Mouse (Mus musculus): ENCODE data around the gene Hspg2. TPM values are rescaled to one million over a fixed set of nuclear protein-coding genes. Genes with fewer than 3 reads are reported as not detected.

Hspg2 gene
- polyA plus RNA-seq, 1 experiment from 2014 or later, result 18.6 TPM

DNA sequence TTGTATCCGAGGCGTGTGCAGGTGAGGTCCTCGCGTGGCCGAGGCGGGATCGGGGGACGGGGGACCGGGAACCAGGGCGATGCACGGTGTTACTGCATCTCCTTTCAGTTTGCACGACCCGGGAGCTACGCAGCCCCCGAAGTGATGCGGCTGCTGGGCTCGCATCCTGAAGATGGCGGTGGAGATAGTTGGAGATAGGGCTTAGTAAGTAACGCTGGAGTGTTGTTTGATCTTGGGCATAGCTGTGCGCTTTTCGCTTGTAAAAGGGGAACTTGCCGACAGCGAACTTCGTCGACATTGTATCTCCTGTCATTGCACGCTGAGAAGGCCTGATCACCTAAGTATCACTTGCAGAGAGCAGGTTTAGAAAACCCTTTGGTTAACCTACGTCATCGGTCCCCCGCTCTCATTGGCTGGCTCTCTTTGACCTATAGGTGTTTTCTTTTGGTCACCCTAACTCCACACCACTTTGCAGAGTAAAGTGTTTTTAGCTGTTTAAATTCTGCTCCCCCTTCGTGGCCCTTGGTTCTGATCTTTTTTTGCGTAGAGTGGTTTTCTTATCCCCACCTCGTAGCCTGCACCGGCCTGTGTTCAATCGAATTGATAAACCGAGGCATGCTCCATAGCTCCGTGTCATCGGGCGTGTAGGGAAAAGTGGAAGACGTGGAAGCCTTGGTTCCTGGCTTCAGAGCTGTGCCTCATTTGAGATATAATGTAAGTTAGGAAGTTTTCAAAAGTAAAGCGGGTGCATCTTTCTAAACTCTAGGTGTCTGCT, 126.1 kb downstream of the Hspg2 start:
- Histone ChIP-seq H3K4me2 (ENCODE audit: low read depth) (peak overlapping the region; percentile 87), H3K4me3 (ENCODE audit: low read depth, low read length) (peak overlapping the region; percentile 68), H3K27ac (ENCODE audit: low read depth, low read length) (peak overlapping the region; percentile 97), H3K9me3 (ENCODE audit: control insufficient read depth, low read length) (no peaks in the 10 kb centered on the region), H3K36me3 (ENCODE audit: control insufficient read depth, insufficient read depth, low read length) (no peaks in the 10 kb centered on the region), H3K4me1 (ENCODE audit: control insufficient read depth, insufficient read depth, low read length) (peaks cover 12% of the 10 kb centered on the region), H3K9ac (ENCODE audit: low read length) (peak overlapping the region; percentile 91), H3K27me3 (ENCODE audit: control insufficient read depth, insufficient read depth, low read length) (no peaks in the 10 kb centered on the region)
- ATAC-seq (ENCODE audit: insufficient read depth, low FRiP score, low TSS enrichment) (no peak; the same call in 1 of the 2 replicates), DNase-seq (ENCODE audit: low spot score) (peak; percentile 52)
- WGBS, result 5% methylated on average over 40 of the region's 40 CpGs

DNA sequence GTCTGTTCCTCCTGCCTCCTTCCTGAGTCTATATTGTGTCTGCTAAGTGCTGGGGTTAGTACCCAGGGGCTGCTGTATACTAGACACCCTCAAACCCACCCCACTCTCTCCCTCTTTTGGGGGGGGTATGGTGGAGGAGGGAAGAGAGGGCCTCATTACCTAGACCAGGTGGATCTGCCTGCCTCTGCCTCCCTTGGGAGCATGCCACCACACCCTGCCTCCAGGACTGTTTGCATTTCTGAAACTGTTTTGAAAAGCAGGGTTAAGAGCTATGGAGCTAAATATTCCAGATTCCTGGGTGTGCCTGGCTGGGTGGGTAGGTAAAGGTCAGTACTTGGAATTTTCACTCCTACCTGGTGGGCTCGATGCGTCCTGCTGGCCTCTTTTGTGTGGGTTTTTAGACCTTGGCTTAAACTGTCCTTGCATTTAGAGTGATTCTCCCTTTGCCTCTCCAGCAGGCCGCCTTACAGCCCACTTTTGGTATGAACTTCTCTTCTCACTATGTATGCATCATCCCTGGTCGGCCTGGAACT, 128.6 kb downstream of the Hspg2 start:
- no peak overlapping the region for H3K27ac ChIP-seq (ENCODE audit: low read depth, low read length)
- no peak for ATAC-seq (ENCODE audit: insufficient read depth, low FRiP score, low TSS enrichment)
- no peaks in the 10 kb centered on the region for H3K27me3 ChIP-seq (ENCODE audit: control insufficient read depth, insufficient read depth, low read length)
- no peak overlapping the region for H3K9ac ChIP-seq (ENCODE audit: low read length)
- 96% methylated on average over 4 of the region's 4 CpGs for WGBS
- H3K36me3 ChIP-seq (ENCODE audit: control insufficient read depth, insufficient read depth, low read length), result no peaks in the 10 kb centered on the region
- H3K9me3 ChIP-seq (ENCODE audit: control insufficient read depth, low read length), result no peaks in the 10 kb centered on the region
- H3K4me1 ChIP-seq (ENCODE audit: control insufficient read depth, insufficient read depth, low read length), result peaks cover 12% of the 10 kb centered on the region
- no peak for DNase-seq (ENCODE audit: low spot score)
- H3K4me3 ChIP-seq (ENCODE audit: low read depth, low read length), result no peak overlapping the region
- H3K4me2 ChIP-seq (ENCODE audit: low read depth), result no peak overlapping the region

DNA sequence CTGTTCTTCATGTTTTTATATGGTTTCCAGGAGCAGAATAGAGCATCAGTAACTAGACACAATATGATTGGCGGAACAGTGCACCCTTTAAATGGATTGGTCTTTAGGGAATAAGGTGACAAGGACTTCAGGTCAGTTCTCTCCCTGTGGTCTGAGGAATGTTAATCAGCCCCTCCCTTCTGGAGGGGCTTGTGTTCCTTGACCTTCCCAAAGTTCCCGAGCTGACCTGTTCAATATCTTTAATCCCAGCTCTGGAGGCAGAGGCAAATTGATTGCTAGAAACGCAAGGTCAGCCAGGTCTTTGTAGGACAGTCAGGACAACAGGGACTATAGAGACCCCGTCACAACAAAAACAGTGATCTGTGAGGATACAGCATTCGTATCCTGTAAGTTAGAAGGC, 130.0 kb downstream of the Hspg2 start:
- Histone ChIP-seq H3K4me3 (ENCODE audit: low read depth, low read length) (no peak overlapping the region), H3K36me3 (ENCODE audit: control insufficient read depth, insufficient read depth, low read length) (no peaks in the 10 kb centered on the region), H3K4me2 (ENCODE audit: low read depth) (no peak overlapping the region), H3K9me3 (ENCODE audit: control insufficient read depth, low read length) (no peaks in the 10 kb centered on the region), H3K9ac (ENCODE audit: low read length) (no peak overlapping the region), H3K4me1 (ENCODE audit: control insufficient read depth, insufficient read depth, low read length) (peaks cover 15% of the 10 kb centered on the region), H3K27ac (ENCODE audit: low read depth, low read length) (no peak overlapping the region), H3K27me3 (ENCODE audit: control insufficient read depth, insufficient read depth, low read length) (no peaks in the 10 kb centered on the region)
- no peak for ATAC-seq (ENCODE audit: insufficient read depth, low FRiP score, low TSS enrichment)
- DNase-seq (ENCODE audit: low spot score), result no peak
- 81% methylated on average over 5 of the region's 5 CpGs for WGBS

DNA sequence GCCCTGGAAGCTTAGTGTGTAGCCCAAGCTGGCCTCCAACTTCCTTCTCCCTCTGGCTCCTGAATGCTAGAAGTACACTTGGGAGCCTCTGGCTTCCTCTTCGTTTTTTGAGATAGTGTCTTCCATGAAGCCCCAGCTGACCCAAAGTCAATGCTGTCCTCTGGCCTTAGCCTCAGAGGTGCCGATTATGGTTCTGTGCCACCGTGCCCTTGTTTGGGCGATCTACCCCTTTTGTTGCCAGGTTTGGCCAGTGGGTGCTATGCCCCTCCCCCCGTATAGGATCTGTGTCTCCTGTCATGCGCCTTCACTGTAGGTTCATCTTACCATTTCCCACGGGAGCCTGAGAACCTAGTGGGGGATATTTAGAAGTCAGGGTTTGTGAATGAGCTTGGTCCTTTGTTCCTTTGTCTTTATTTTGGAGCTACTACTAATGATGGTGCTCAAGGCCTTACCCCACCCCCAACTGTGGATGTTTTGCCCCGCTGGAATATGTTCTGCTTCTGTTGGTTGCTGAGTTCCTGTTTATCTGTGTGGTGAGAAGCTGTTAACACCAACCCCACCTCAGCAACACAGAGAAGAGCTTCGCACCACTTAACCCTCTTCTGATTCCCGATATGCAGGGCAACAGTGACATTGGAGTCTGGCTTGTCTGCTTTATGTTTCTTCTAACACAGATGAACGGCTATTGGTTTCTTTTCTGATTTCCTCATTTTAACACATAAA, 135.0 kb downstream of the Hspg2 start:
- ATAC-seq (ENCODE audit: insufficient read depth, low FRiP score, low TSS enrichment) (no peak), DNase-seq (ENCODE audit: low spot score) (no peak)
- 85% methylated on average over 11 of the region's 11 CpGs for WGBS
- Histone ChIP-seq H3K27me3 (ENCODE audit: control insufficient read depth, insufficient read depth, low read length) (no peaks in the 10 kb centered on the region), H3K4me1 (ENCODE audit: control insufficient read depth, insufficient read depth, low read length) (peaks cover 3% of the 10 kb centered on the region; the same call in 1 of the 2 replicates), H3K36me3 (ENCODE audit: control insufficient read depth, insufficient read depth, low read length) (peaks cover 8% of the 10 kb centered on the region), H3K4me2 (ENCODE audit: low read depth) (no peak overlapping the region), H3K9me3 (ENCODE audit: control insufficient read depth, low read length) (no peaks in the 10 kb centered on the region), H3K27ac (ENCODE audit: low read depth, low read length) (no peak overlapping the region), H3K4me3 (ENCODE audit: low read depth, low read length) (no peak overlapping the region), H3K9ac (ENCODE audit: low read length) (no peak overlapping the region)

DNA sequence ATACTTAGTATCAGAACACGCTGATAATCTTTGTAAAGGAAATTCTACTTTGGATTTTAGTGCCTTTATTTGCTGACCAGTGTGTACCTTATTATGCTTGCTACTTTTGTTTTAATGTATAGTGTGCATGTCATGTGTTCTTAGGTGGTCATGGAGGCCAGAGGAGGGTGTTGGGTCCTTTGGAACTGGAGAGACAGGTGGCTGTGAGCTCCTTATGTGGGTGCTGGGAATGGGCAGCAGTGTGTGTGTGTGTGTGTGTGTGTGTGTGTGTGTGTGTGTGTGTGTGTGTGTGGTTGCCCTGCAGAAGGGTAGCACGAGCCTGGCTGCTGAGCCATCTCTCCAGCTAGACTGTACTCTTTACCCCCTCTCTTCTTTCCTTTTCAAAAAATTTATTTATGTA, 138.5 kb downstream of the Hspg2 start:
- no peaks in the 10 kb centered on the region for H3K9me3 ChIP-seq (ENCODE audit: control insufficient read depth, low read length)
- H3K4me2 ChIP-seq (ENCODE audit: low read depth), result no peak overlapping the region
- DNase-seq (ENCODE audit: low spot score) (no peak), ATAC-seq (ENCODE audit: insufficient read depth, low FRiP score, low TSS enrichment) (no peak)
- H3K27ac ChIP-seq (ENCODE audit: low read depth, low read length), result no peak overlapping the region
- no peak overlapping the region for H3K4me3 ChIP-seq (ENCODE audit: low read depth, low read length)
- peaks cover 3% of the 10 kb centered on the region; the same call in 1 of the 2 replicates for H3K4me1 ChIP-seq (ENCODE audit: control insufficient read depth, insufficient read depth, low read length)
- peaks cover 18% of the 10 kb centered on the region for H3K36me3 ChIP-seq (ENCODE audit: control insufficient read depth, insufficient read depth, low read length)
- H3K9ac ChIP-seq (ENCODE audit: low read length), result no peak overlapping the region
- 100% methylated on average over 2 of the region's 2 CpGs for WGBS
- H3K27me3 ChIP-seq (ENCODE audit: control insufficient read depth, insufficient read depth, low read length), result no peaks in the 10 kb centered on the region

DNA sequence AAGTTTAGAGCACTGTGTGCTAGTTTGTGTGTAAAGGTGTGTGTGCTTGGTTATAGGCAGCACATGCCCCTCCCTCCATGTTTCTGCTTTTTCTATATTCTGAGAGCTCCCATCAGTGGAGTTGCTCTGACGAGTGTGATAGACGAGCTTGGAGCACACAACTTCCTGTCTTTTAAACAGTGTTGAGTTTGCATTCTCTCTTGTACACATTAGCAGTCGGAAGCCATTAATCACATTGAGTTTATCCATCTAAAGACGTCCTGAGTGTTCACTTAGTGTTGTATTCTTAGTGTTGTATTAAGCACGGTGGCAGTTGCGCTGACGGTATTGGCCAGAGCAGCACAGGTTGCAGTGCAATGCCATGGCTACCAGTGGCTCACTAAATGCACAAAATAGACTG, 140.7 kb downstream of the Hspg2 start:
- H3K27me3 ChIP-seq (ENCODE audit: control insufficient read depth, insufficient read depth, low read length), result no peaks in the 10 kb centered on the region
- whole genome bisulfite sequencing, result 83% methylated on average over 7 of the region's 7 CpGs
- ATAC-seq (ENCODE audit: insufficient read depth, low FRiP score, low TSS enrichment) (no peak), DNase-seq (ENCODE audit: low spot score) (no peak)
- H3K27ac ChIP-seq (ENCODE audit: low read depth, low read length), result no peak overlapping the region
- no peak overlapping the region for H3K4me3 ChIP-seq (ENCODE audit: low read depth, low read length)
- H3K36me3 ChIP-seq (ENCODE audit: control insufficient read depth, insufficient read depth, low read length), result peaks cover 22% of the 10 kb centered on the region
- H3K4me1 ChIP-seq (ENCODE audit: control insufficient read depth, insufficient read depth, low read length), result no peaks in the 10 kb centered on the region
- no peak overlapping the region for H3K9ac ChIP-seq (ENCODE audit: low read length)
- H3K4me2 ChIP-seq (ENCODE audit: low read depth), result no peak overlapping the region
- no peaks in the 10 kb centered on the region for H3K9me3 ChIP-seq (ENCODE audit: control insufficient read depth, low read length)

DNA sequence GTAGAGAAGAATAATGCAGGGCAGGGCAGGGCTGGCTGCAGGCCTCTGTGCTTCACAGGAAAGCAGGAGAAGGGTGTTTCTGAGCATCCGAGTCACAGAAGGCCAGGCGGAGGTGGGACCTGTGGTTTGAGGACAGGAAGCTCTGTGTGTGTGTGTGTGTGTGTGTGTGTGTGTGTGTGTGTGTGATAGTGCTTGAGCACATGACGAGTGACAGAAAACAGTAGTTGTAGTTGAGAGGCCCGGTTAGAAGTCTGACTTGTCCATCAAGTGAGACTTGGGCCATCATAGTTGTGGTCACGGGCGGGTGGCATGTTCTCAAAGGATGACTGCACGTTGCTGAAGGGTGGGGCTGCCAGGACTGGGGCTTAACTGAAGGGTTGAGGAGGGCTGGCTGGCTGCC, 141.1 kb downstream of the Hspg2 start:
- Histone ChIP-seq H3K27ac (ENCODE audit: low read depth, low read length) (no peak overlapping the region), H3K36me3 (ENCODE audit: control insufficient read depth, insufficient read depth, low read length) (peaks cover 22% of the 10 kb centered on the region), H3K4me1 (ENCODE audit: control insufficient read depth, insufficient read depth, low read length) (no peaks in the 10 kb centered on the region), H3K9me3 (ENCODE audit: control insufficient read depth, low read length) (no peaks in the 10 kb centered on the region), H3K4me3 (ENCODE audit: low read depth, low read length) (no peak overlapping the region), H3K27me3 (ENCODE audit: control insufficient read depth, insufficient read depth, low read length) (no peaks in the 10 kb centered on the region), H3K4me2 (ENCODE audit: low read depth) (no peak overlapping the region), H3K9ac (ENCODE audit: low read length) (no peak overlapping the region)
- whole genome bisulfite sequencing, result 98% methylated on average over 7 of the region's 7 CpGs
- ATAC-seq (ENCODE audit: insufficient read depth, low FRiP score, low TSS enrichment) (no peak), DNase-seq (ENCODE audit: low spot score) (no peak)

DNA sequence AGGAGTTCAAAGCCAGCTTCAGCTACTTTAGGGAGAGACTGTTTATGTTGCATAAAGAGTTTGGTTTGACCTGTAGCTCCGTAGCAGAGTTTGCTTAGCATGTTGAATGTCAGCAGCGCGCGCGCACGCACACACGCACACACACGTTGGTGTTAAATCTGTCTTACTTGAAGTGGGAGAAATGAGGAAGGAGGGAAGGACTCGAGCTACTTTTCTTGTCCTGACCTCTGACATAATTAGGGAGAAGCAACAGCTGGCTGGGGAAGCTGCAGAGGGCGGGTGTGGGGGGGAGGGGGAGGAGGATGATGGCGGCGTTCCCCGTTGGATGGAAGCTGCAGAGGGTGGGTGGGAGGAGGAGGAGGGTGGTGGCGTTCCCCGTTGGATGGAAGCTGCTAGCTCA, 141.7 kb downstream of the Hspg2 start:
- DNase-seq (ENCODE audit: low spot score), result no peak
- 83% methylated on average over 15 of the region's 15 CpGs for WGBS
- no peak overlapping the region for H3K9ac ChIP-seq (ENCODE audit: low read length)
- no peak overlapping the region for H3K4me2 ChIP-seq (ENCODE audit: low read depth)
- no peak for ATAC-seq (ENCODE audit: insufficient read depth, low FRiP score, low TSS enrichment)
- H3K36me3 ChIP-seq (ENCODE audit: control insufficient read depth, insufficient read depth, low read length), result peaks cover 22% of the 10 kb centered on the region
- H3K27me3 ChIP-seq (ENCODE audit: control insufficient read depth, insufficient read depth, low read length), result no peaks in the 10 kb centered on the region
- no peak overlapping the region for H3K27ac ChIP-seq (ENCODE audit: low read depth, low read length)
- H3K9me3 ChIP-seq (ENCODE audit: control insufficient read depth, low read length), result no peaks in the 10 kb centered on the region
- H3K4me1 ChIP-seq (ENCODE audit: control insufficient read depth, insufficient read depth, low read length), result no peaks in the 10 kb centered on the region
- no peak overlapping the region for H3K4me3 ChIP-seq (ENCODE audit: low read depth, low read length)
